Mouse (Mus musculus): ENCODE results near the gene Tpbgl. TPM values are rescaled to one million over a fixed set of nuclear protein-coding genes. Genes with fewer than 3 reads are reported as not detected.

Gene Tpbgl
- polyA plus RNA-seq, 1 experiment from 2014 or later = 0.23 TPM

DNA sequence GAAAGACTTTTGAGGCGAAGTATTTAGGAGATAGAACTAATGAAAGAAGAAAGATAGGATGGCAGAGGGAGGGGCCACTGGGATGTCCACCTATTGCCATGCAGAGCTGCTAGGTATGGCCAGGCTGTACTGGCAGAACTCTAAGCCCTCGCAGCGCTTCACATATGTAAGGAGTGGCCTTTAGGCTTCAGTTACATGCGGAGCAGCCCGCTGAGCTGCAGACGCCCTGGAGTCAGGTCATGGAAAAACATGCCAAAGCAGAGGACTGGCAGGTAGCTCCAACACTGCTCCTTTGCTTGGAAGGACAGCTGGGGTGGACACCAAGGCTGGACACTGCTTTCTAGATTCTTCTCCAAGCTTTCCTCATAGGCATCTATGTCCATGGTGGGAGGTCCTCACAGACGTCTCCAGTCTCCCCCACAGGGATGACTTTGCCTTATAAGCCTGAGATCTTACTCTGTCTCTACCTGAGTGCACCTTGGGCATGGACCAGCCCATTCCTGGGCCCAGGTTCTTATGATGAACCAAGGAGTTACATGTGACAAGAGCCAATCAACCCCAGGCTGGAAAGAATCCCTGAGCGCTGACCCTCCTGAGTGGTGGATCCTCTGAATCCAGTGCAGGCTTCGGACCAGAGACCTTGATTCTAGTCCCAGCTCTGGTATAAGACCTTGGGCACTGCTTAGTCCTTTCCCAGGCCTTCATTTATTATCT lies 36.8 kb upstream of the Tpbgl start:
- 85% methylated on average over 9 of the region's 9 CpGs for WGBS
- no peaks in the 10 kb centered on the region for H3K36me3 ChIP-seq
- no peak for ATAC-seq (ENCODE audit: low FRiP score, low read depth)

DNA sequence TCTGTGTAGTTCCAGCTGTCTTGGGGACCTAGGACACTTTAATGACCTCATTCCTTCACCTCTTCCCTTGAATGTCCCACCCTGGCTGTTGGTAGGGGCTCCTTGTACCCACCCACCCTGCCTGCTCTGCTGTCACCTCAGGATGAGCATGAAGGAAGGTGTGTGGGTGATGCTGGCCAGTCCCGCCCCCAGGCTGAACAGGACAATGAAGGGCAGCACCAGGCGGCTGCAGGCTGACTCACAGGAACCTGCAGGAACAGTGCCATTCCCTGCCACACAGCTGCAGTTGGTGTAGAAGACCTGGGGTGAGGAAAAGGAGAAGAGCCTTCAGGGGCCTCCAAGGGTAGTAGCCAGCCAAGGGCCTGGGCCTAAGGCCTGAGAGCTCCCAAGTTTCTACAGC lies 35.4 kb upstream of the Tpbgl start:
- H3K4me2 ChIP-seq (replicated peaks) = no peak overlapping the region
- 45% methylated on average over 2 of the region's 2 CpGs for WGBS
- no peak overlapping the region for H3K9ac ChIP-seq
- no peak overlapping the region for H3K4me3 ChIP-seq
- H3K4me1 ChIP-seq = no peaks in the 10 kb centered on the region
- no peak overlapping the region for H3K27ac ChIP-seq
- no peaks in the 10 kb centered on the region for H3K27me3 ChIP-seq
- ATAC-seq (ENCODE audit: low FRiP score, low read depth) = no peak
- H3K9me3 ChIP-seq = no peaks in the 10 kb centered on the region
- H3K36me3 ChIP-seq = no peaks in the 10 kb centered on the region

More for the DNA sequence above, 36.8 kb upstream of the Tpbgl start:
- H3K9me3 ChIP-seq = no peaks in the 10 kb centered on the region
- H3K9ac ChIP-seq = no peak overlapping the region
- H3K4me2 ChIP-seq (replicated peaks) = no peak overlapping the region
- H3K27ac ChIP-seq = no peak overlapping the region
- H3K27me3 ChIP-seq = no peaks in the 10 kb centered on the region
- H3K4me3 ChIP-seq = no peak overlapping the region
- 0 out of 2 replicates have a peak, but pooled peaks cover under 1% of the 10 kb centered on the region for H3K4me1 ChIP-seq

DNA sequence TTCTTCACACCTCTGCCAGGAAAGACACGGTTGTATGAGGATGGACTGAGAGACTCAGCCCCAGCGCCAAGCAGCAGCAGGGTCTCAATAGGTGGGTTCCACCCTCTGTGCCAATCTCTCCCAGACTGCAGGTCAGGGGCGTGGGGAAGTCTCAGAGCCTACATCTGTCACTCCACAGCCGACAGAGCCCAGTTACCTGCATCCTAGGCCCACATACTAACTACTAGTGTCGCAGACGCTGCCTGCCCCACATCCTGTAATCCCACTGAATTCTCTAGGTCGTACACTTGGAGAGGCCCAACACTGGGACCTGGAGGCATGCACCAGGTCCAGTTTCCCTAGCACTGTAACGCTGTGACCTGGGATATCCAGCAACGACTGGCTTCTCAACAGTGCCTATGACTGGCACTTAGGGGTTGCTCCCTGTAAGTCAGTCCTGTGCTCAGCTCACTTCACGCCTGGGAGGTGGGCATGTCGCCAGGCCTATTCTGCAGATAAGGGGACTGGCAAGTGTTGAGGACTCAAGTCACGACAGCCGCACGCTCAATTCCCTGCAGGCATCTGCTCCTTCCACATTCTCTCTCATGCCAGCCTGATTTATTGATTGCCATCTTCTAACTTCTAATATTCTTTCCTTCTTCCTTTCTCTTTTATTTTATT lies 34.8 kb upstream of the Tpbgl start:
- no peak overlapping the region for H3K9ac ChIP-seq
- no peaks in the 10 kb centered on the region for H3K36me3 ChIP-seq
- ATAC-seq (ENCODE audit: low FRiP score, low read depth) = no peak
- H3K4me1 ChIP-seq = no peaks in the 10 kb centered on the region
- 71% methylated on average over 14 of the region's 14 CpGs for WGBS
- no peak overlapping the region for H3K4me3 ChIP-seq
- H3K27ac ChIP-seq = no peak overlapping the region
- no peak overlapping the region for H3K4me2 ChIP-seq (replicated peaks)
- H3K27me3 ChIP-seq = no peaks in the 10 kb centered on the region
- no peaks in the 10 kb centered on the region for H3K9me3 ChIP-seq

DNA sequence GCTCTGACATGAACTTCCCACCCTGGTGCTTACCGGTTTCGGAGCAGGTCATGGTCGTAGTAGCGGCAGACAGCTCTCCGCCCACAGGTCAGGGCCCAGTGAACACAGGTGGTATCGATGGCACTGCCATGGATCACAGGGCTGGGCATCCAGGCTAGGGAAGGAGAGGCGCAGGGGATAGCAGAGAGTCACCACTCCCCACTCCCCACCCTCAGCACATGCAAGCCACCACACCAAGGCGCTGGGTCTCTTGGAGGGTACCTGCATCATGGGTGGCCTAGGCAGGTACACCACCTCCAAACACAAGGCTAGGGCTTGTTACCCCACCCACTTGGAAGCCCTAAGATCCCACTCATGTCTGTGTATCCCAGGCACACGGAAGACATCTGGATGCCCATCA lies 34.2 kb upstream of the Tpbgl start:
- Histone ChIP-seq H3K27ac (no peak overlapping the region), H3K36me3 (no peaks in the 10 kb centered on the region), H3K4me3 (no peak overlapping the region), H3K9ac (no peak overlapping the region), H3K9me3 (no peaks in the 10 kb centered on the region), H3K27me3 (no peaks in the 10 kb centered on the region), H3K4me1 (no peaks in the 10 kb centered on the region), H3K4me2 (replicated peaks) (no peak overlapping the region)
- ATAC-seq (ENCODE audit: low FRiP score, low read depth) = no peak
- WGBS = 88% methylated on average over 9 of the region's 9 CpGs

DNA sequence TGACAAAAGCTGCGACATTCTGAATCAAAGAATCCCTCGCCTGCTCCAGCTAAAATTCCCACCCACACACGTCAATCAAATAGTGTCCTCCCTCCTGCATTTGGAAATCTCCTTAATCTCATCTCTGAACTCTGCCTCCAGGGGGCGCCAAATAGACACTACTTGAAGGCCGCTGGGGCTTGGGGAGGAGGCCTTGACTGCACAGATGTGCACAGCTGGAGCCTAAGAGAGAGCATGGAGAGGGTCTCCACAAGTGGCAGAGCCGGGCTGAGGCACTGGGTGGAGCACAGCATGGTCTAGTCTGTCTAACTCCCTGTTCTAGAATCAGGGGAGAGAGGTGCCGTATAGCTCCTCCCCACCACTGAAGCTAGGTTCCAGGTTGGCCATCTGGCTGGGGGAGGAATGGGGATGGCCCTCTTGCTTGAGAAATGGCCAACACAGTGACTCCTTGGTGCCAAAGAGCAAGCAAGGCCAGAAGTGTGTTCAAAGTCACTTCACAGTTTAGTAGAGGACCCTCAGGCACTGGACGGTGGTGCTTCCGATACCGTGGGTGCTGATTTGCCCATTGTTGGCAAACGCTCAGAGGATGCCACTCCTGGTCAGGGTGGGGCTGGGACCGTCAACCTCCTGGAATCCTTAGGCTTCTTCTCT lies 32.6 kb upstream of the Tpbgl start:
- 49% methylated on average over 12 of the region's 12 CpGs for WGBS
- Histone ChIP-seq H3K4me1 (no peaks in the 10 kb centered on the region), H3K4me2 (replicated peaks) (no peak overlapping the region), H3K36me3 (no peaks in the 10 kb centered on the region), H3K27me3 (no peaks in the 10 kb centered on the region), H3K9ac (no peak overlapping the region), H3K27ac (no peak overlapping the region), H3K4me3 (no peak overlapping the region), H3K9me3 (no peaks in the 10 kb centered on the region)
- ATAC-seq (ENCODE audit: low FRiP score, low read depth) = peak; percentile 59; the same call in 1 of the 2 replicates

- Histone ChIP-seq H3K36me3 (no peaks in the 10 kb centered on the region), H3K4me1 (no peaks in the 10 kb centered on the region), H3K27ac (no peak overlapping the region), H3K4me3 (no peak overlapping the region), H3K9ac (no peak overlapping the region), H3K4me2 (replicated peaks) (no peak overlapping the region), H3K9me3 (no peaks in the 10 kb centered on the region), H3K27me3 (no peaks in the 10 kb centered on the region)
- WGBS = 80% methylated on average over 11 of the region's 11 CpGs
- ATAC-seq (ENCODE audit: low FRiP score, low read depth) = no peak
Observed at GRCm38 (mm10) chr7:99654244-99654643, 27.3 kb upstream of the Tpbgl start.

DNA sequence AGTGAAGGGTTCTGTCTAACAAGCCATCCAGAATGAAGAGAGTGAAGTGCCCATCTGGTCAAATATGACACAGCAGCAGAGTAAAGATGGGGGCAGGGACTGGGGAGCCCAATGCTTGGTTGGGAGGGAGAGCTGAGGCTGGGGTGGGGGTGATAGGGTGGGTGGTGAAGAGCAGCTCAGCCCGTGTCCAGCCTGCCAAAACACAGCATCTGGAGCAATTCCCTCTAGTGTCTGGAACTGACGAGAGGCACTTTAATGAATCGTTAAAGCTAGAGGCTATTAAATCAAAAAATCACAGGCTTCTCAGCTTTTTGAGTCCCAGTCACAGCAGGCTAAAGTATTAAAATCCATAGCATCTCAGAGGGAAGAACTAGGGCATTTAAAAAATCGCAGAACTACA lies 22.7 kb upstream of the Tpbgl start:
- H3K4me3 ChIP-seq = no peak overlapping the region
- ATAC-seq (ENCODE audit: low FRiP score, low read depth) = no peak
- H3K27ac ChIP-seq = no peak overlapping the region
- no peaks in the 10 kb centered on the region for H3K27me3 ChIP-seq
- no peaks in the 10 kb centered on the region for H3K4me1 ChIP-seq
- H3K36me3 ChIP-seq = no peaks in the 10 kb centered on the region
- H3K9ac ChIP-seq = no peak overlapping the region
- WGBS = 47% methylated on average over 4 of the region's 4 CpGs
- no peaks in the 10 kb centered on the region for H3K9me3 ChIP-seq
- H3K4me2 ChIP-seq (replicated peaks) = no peak overlapping the region

GRCm38 (mm10) chr7:99648623-99649022 lies 21.7 kb upstream of the Tpbgl start:
- ATAC-seq (ENCODE audit: low FRiP score, low read depth) = no peak
- WGBS = 4% methylated on average over 6 of the region's 6 CpGs
- Histone ChIP-seq H3K4me2 (replicated peaks) (no peak overlapping the region), H3K36me3 (no peaks in the 10 kb centered on the region), H3K9me3 (no peaks in the 10 kb centered on the region), H3K4me1 (no peaks in the 10 kb centered on the region), H3K27me3 (no peaks in the 10 kb centered on the region), H3K27ac (no peak overlapping the region), H3K4me3 (no peak overlapping the region), H3K9ac (no peak overlapping the region)

GRCm38 (mm10) chr7:99644701-99645100 lies 17.8 kb upstream of the Tpbgl start:
- Histone ChIP-seq H3K4me2 (replicated peaks) (no peak overlapping the region), H3K9ac (no peak overlapping the region), H3K36me3 (no peaks in the 10 kb centered on the region), H3K4me3 (no peak overlapping the region), H3K27me3 (0 out of 2 replicates have a peak, but pooled peaks cover 12% of the 10 kb centered on the region), H3K9me3 (no peaks in the 10 kb centered on the region), H3K27ac (no peak overlapping the region), H3K4me1 (no peaks in the 10 kb centered on the region)
- no peak for ATAC-seq (ENCODE audit: low FRiP score, low read depth)
- 85% methylated on average over 7 of the region's 7 CpGs for WGBS

DNA sequence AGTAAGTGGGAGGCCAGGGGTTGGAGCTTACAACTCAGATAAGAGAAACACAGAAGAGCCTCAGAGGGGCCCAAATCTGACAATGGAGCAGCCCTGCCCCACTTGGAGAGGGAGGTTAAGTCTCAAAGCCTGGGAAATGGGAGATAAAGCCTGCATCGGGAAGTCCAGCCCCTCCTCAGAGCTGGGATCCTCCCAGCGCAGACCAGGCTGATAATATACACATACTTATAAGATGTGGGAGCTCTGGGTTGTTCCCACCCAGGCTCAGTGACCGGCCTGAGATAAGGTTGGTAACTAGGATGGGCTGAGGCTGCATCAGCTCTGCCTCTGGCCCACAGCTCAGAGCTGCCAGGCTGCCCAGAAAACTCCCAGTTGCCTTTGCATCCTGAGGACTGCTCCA lies 15.2 kb upstream of the Tpbgl start:
- Histone ChIP-seq H3K4me2 (replicated peaks) (no peak overlapping the region), H3K36me3 (no peaks in the 10 kb centered on the region), H3K27me3 (0 out of 2 replicates have a peak, but pooled peaks cover 12% of the 10 kb centered on the region), H3K9ac (no peak overlapping the region), H3K9me3 (no peaks in the 10 kb centered on the region), H3K4me1 (no peaks in the 10 kb centered on the region), H3K27ac (no peak overlapping the region), H3K4me3 (no peak overlapping the region)
- ATAC-seq (ENCODE audit: low FRiP score, low read depth) = no peak
- WGBS = 58% methylated on average over 3 of the region's 3 CpGs

DNA sequence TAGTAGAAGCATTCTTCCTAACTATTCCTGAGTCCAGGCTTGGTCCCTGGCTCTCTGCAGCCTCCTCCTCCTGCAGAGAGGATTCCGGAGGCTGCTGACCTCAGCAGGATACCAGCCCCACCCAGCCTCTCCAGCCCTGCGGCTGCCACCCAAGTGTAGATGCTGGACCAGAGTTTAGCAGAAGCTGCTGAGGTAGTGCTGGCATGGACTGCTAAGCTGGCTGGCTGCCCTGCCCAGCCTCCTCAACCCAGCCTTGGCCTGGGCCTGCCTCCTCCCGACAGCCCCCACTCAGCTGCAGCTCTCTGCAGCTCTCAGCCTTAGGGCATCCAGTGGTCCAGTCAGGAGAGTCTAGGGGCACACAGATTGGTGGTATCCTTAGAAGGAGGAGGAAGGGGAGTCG lies 14.3 kb upstream of the Tpbgl start:
- ATAC-seq (ENCODE audit: low FRiP score, low read depth) = no peak
- WGBS = 39% methylated on average over 4 of the region's 4 CpGs
- H3K4me2 ChIP-seq (replicated peaks) = no peak overlapping the region
- H3K9me3 ChIP-seq = no peaks in the 10 kb centered on the region
- H3K4me3 ChIP-seq = no peak overlapping the region
- no peak overlapping the region for H3K27ac ChIP-seq
- H3K27me3 ChIP-seq = 0 out of 2 replicates have a peak, but pooled peaks cover 15% of the 10 kb centered on the region
- H3K4me1 ChIP-seq = no peaks in the 10 kb centered on the region
- H3K9ac ChIP-seq = no peak overlapping the region
- H3K36me3 ChIP-seq = no peaks in the 10 kb centered on the region

DNA sequence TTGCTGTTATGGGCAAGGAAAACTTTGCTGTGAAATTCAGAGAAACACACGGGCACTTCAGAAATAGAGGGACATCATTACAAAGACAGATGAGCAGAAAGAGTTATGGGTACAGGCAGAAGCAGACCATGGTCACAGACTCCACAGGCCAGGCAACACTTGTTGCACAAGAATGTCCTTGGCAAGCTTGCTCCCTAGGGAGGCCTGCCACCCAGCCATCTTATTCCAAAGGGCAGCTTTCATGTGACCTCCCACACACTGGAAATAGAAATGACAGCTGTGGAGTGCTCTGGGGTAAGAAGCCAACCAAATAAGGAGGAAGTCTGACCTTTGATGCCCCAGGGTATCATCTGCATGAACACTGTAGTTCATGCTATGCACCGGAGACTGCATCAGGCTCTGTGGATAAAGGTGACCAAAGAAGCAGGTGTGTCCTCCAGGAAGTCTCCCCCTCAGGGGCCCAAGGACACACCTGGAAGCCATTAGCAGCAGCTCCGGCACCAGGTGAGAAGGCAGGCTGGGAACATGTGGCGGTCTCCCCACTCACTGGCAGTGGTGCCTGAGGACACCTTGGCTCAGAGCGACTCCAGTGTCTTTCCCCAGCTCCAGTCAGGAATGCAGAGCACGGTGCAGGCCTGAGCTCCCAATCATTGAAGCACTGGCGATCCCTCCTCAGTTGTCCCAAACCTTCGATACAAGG lies 7.2 kb upstream of the Tpbgl start:
- peaks cover 35% of the 10 kb centered on the region for H3K27me3 ChIP-seq
- no peaks in the 10 kb centered on the region for H3K36me3 ChIP-seq
- H3K9ac ChIP-seq = no peak overlapping the region
- no peak overlapping the region for H3K4me2 ChIP-seq (replicated peaks)
- H3K9me3 ChIP-seq = no peaks in the 10 kb centered on the region
- H3K27ac ChIP-seq = no peak overlapping the region
- H3K4me3 ChIP-seq = no peak overlapping the region
- H3K4me1 ChIP-seq = no peaks in the 10 kb centered on the region
- 57% methylated on average over 8 of the region's 8 CpGs for WGBS
- no peak for ATAC-seq (ENCODE audit: low FRiP score, low read depth)
